Mouse (Mus musculus) left cerebral cortex, postnatal 36 days (tissue): Measurements from ENCODE around the gene Nudt15. TPM values are rescaled to one million over a fixed set of nuclear protein-coding genes. Genes with fewer than 3 reads are reported as not detected.
"Not testable (repeated sequence)": the region's sequence is repeated elsewhere in the genome, so short reads cannot be mapped to it uniquely, and the experiment has no call there.

Experiments used
- DNase-seq, 2 experiments: peaks; one replicate each; pipeline ENCODE4 v3.0.0; 2021 to 2022; ENCODE audit warnings: low spot score in 2 of 2, mixed read lengths in 1 of 2
- intact Hi-C: fragments of 180-260 bp; cut with DNase I; formaldehyde crosslinking; loops from one replicate; pipeline ENCODE4 v1.15.1; 2025
- total RNA-seq, 2 experiments: library from RNA; stranded (reverse); gene quantifications; 2 replicates each; pipeline ENCODE4 v1.2.3; 2021

Nudt15 gene
- 1 to 10 TPM; 5.2 to 6.5 TPM for total RNA-seq

GRCm38 (mm10) chr14:73548051-73548450 lies at the start of gene Nudt15:
Nudt15 (minus strand) TSS chr14:73548242.
- intact Hi-C loops, result no loop called here
- no peak for DNase-seq

- no peak for DNase-seq
- intact Hi-C loops, result no loop called here
Observed at GRCm38 (mm10) chr14:73592166-73592565, 44.1 kb upstream of the Nudt15 start.

- no peak for DNase-seq
Observed at GRCm38 (mm10) chr14:73588080-73588479, 40.0 kb upstream of the Nudt15 start.

DNA sequence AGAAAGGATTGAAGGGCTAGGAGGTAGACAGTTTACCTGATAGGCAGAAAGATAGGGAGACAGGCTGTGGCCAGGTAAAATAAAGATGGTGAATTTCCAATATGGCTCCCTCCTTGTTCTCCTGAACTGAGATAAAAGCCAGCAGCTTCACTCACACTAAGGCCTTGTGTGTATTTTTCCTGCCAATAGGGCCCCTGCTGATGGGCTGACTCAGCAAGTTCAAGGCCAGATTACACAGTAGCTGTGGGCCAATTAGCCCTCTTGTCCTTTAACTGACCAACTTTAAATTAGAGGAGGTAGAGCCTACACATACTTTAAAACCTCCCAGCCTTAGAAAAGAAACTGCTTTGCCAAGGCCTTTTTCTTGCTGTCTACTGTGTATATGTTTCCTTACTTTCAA lies 28.3 kb upstream of the Nudt15 start:
- DNase-seq, result no peak
- intact Hi-C loops, result no loop called here

More at GRCm38 (mm10) chr14:73588080-73588479, 40.0 kb upstream of the Nudt15 start:
- intact Hi-C loops, result no loop called here

DNA sequence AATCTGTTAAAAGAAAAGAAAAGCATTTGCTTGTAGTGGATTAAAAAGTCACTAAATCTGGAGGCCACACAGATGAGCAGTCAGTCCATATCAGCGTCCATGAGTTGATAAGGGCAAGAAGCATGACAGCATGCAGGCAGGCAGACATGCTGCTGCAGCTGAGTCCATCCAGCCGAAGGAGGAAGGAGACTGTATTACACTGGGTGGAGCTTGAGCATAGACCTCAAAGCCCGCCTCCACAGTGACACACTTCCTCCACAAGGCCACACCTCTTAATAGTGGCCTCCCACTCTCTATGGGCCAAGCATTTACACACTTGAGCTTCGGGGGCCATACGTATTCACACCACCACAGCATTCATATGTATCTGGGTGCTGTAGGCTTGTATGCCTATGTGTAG lies 26.0 kb upstream of the Nudt15 start:
- DNase-seq, result no peak
- intact Hi-C loops, result no loop called here

GRCm38 (mm10) chr14:73571143-73571542 lies 23.1 kb upstream of the Nudt15 start:
- intact Hi-C loops, result no loop called here

DNA sequence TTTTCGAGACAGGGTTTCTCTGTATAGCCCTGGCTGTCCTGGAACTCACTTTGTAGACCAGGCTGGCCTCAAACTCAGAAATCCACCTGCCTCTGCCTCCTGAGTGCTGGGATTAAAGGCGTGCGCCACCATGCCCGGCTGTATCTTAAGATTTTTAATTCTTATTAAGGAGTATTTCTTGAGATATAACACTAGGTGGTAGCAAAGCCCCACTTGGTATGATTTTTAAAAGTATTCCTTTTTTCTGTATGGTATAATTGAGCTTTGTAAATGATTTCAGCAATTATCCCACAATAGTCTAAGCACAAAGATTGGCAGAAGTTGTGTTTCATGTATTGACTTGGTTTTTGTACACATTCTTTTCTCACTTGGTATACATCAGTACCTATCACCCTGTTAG lies 21.8 kb upstream of the Nudt15 start:
- intact Hi-C loops, DNase-seq: not testable (repeated sequence)

More at GRCm38 (mm10) chr14:73571143-73571542, 23.1 kb upstream of the Nudt15 start:
- no peak for DNase-seq

GRCm38 (mm10) chr14:73553122-73553696 lies 5.2 kb upstream of the Nudt15 start:
- intact Hi-C loops, result no loop called here
- no peak for DNase-seq

GRCm38 (mm10) chr14:73552341-73553121 lies 4.5 kb upstream of the Nudt15 start:
- intact Hi-C loops, result loop anchor here (1.0 kb wide), 1 partner anchor 27 kb away; the partner anchor contains the start of gene Sucla2
- peak; percentile 93 to 94 for DNase-seq

DNA sequence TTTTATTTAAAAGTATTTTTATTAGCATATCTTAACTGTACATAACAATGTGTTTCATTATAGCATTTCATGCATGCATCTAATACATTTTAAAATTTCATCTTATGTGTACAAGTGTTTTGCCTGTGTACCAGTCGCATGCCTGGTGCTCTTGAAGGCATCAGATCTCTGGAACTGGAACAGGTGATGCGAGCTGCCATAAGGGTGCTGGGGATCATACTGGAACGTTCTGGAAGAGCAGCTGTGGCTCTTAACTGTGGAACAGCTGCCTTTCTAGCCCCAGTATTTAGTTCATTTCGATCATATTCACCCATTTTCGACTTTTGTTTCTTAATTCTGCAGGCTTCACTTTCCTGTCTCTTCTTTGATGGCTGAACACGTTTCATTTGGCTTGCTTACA lies 3.1 kb upstream of the Nudt15 start:
- intact Hi-C loops, result no loop called here
- no peak for DNase-seq

DNA sequence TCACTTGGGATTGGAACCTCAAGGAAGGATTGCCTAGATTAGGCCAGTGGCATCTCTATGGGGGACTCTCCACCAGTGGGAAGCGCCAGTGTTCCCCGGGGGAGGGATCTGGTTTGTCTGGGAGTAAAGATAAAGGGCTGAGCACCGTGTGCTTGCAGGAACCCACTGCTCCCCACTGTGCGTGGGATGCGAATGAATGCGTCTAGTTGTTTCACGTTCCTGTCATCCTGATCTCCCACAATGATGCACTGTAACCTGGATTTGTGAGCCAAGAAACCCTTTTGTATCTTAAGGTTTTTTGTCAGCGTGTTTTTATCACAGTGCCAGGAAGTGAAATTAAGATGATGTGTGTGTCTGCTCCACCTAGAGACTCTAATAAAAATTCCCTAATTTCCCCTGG lies 2.7 kb upstream of the Nudt15 start:
- intact Hi-C loops, result no loop called here
- no peak for DNase-seq

DNA sequence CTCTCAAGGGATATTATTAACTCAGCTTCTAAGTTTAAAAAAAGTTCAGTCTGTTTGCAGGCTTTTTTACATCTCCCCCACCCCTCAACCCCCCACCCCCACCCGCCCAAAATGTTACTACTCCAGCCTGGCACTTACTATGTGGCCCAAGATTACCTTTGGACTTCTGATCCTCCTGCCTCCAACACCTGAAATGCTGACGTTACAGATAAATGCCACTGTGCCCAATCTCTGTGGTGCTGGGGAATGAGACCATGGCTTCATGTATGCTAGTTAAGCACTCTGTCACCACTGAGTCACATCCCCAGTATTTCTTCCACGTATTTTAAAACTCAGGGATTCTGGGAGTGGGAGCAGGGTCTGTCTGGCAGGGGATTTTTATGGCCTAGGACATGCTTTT lies 2.2 kb upstream of the Nudt15 start:
- DNase-seq, result no peak
- intact Hi-C loops, result no loop called here

- intact Hi-C loops, result no loop called here
- no peak for DNase-seq
Observed at GRCm38 (mm10) chr14:73547034-73547433, 1.0 kb downstream of the Nudt15 start.

DNA sequence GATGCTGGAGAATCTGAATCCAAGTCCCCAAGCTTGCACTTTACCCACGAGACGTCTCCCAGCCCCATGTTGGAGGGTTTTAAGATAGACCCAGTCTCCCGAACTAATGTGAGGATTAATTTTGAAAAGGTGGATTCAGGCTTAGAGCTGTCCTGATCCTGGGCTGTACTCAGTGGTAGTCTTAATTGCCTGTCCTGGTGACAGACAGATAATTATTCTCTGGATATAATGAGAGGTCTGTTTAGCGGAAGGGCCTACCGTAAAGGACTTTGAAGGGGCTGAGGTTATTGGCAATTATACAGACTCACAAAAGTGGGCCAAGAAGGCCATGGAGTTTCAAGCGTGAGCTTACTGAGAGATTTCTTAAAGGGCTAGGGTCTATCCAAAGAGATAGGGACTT lies 4.3 kb downstream of the Nudt15 start:
- intact Hi-C loops, result no loop called here
- no peak for DNase-seq

GRCm38 (mm10) chr14:73535641-73536040 lies 12.4 kb downstream of the Nudt15 start:
- DNase-seq, result no peak
- intact Hi-C loops, result no loop called here

DNA sequence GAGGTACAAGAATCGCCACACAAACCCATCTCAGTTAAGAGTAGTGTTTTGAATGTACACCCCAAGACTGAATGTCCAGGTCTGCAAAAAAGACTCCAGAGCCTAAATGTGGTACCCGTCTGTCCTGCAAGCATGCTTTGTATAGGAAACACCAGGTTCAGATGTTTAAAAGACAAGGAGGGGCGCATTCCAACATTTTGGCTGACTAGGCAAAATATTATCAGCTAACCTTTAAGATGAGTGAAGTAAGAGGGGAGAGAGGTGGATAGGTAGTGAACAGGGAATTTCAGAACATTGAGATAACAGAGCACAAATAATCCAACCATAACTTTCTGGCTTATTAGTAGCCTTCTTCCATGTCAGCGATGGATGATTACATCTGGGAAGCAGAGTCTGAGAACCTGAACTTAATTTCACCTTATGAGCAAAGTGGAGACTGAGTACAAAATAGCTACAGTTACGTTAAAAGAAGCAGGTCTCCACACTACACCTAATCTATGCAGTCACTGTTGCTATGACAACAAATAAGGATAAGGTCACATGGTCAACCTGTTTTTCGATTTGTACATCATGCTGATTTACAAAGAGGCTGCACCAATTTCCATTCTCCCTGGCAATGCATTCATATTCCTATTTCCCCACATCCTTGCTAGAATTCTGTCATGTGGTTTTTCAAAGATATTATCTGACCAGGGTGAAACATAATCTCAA lies 14.1 kb downstream of the Nudt15 start:
- intact Hi-C loops, result no loop called here
- DNase-seq, result no peak

GRCm38 (mm10) chr14:73528661-73529060 lies 19.4 kb downstream of the Nudt15 start:
- intact Hi-C loops, DNase-seq: not testable (repeated sequence)

- DNase-seq, result peak; percentile 96 to 97
- intact Hi-C loops, result loop anchor here (1.0 kb wide), 1 partner anchor 27 kb away; no protein-coding TSS in a partner anchor
Observed at GRCm38 (mm10) chr14:73524766-73525448, 23.1 kb downstream of the Nudt15 start, which contains the start of gene Sucla2. Sucla2 (plus strand) TSS chr14:73525319.

DNA sequence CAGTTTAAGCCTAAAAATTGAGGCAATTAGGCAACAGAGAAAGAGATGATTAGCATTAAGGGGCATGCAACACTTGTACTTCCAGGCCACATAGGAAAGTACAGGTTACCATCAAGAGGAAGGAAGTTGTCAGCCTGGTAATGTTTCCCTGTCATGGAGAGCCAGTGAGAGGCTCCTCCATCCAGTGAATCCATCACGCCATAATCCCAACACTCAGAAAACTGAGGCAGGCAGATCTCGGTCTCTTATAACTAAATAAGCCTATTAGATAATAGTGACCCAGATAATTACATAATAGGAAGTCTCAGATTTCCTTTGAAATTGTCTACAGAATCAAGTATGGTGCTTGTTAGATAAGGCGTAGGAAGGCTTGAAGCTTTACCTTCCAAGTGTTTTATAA lies 23.9 kb downstream of the Nudt15 start:
- intact Hi-C loops, result no loop called here
- no peak for DNase-seq
